Mouse (Mus musculus): ENCODE measurements around the gene Lck. TPM values are rescaled to one million over a fixed set of nuclear protein-coding genes. Genes with fewer than 3 reads are reported as not detected.

Lck gene
- total and polyA plus RNA-seq, 3 experiments, result 67.2 to 138 (median 70.0) TPM

DNA sequence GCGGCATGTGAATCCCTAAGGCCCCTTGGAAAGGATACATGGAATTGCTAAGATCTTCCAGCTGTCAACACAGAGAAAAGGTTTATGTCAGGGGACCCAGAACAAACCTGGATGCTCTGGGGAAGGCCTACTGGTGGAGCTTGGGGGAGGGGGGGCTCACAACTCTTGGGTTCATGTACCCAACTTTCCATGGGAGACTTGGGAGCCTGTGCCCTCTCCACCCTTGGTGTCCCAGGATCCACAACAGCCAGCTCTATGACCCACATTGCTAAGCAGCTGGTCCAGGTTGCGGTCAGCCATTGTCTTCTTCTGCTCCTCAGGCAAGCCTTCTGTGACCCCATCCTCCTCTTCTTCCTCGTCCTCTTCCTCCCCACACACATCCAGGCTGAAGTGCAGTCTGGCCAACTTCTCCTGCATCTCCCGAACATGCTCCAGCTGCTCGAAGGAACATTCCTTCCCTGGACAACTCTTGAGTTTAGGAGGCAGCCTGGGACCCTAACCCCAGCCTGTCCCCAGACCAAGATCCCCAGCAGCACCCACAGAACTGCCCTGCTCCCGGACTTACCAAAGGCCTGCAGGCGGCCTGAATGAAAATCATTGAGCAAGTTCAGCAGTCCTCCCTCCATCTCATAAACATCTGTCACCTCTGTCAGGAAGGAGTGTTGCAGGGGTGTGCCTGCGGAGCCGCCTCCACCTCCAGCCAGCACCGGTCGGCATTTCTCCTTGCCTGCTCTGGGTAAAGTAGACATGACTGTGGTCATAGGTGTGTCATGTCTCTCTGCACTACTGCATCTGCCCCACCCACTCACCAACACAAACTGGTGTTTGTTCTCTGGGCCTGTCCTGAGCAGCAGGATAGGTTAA is 47.2 kb upstream of the Lck start:
- H3K27me3 ChIP-seq (replicated peaks), result no peaks in the 10 kb centered on the region
- H3K9ac ChIP-seq (ENCODE audit: insufficient read depth, low read depth), result peak overlapping the region; percentile 57
- peak overlapping the region; percentile 47 to 53 (median 49) for H3K4me3 ChIP-seq (replicated peaks in 1 of 3; ENCODE audit: low read depth in 2 of 3, low read length in 2 of 3, poor library complexity in 1 of 3)
- no peaks in the 10 kb centered on the region for H3K9me3 ChIP-seq (replicated peaks; ENCODE audit: low read length)
- dilution Hi-C loops (cut with MboI; ENCODE audit: extremely low pct_ligation_motif_present, extremely low pct_unique_long_range_greater_than_20kb, low sequenced_read_pairs), result no loop called here
- TF ChIP-seq ELF1 (IDR thresholded peaks at IDR 0.05; ENCODE audit: low read depth, low read length), result no peak
- TF ChIP-seq ETS1 (conservative IDR thresholded peaks at IDR 0.05; ENCODE audit: low read depth, low read length), result no peak
- no peak for TF ChIP-seq NRF1 (IDR thresholded peaks at IDR 0.05; ENCODE audit: low read depth, low read length)
- no peak for TF ChIP-seq CHD2 (IDR thresholded peaks at IDR 0.05; ENCODE audit: low read length)
- peaks cover 21 to 38% of the 10 kb centered on the region in 2 experiments for H3K36me3 ChIP-seq (replicated peaks in 1 of 2; ENCODE audit: control insufficient read depth in 1 of 2, insufficient read depth in 1 of 2, low read length in 1 of 2)
- no peak for DNase-seq (ENCODE audit: extremely low read depth)
- in situ Hi-C loops (cut with MboI; ENCODE audit: low pct_ligation_motif_present, low pct_unique_long_range_greater_than_20kb, low sequenced_read_pairs), result loop anchor here (25.0 kb wide), 1 partner anchor 258 kb away; no protein-coding TSS in a partner anchor
- H3K4me1 ChIP-seq (ENCODE audit: control insufficient read depth in 1 of 2, insufficient read depth in 2 of 2), result peaks cover 11 to 65% of the 10 kb centered on the region in 2 experiments
- H3K79me2 ChIP-seq (replicated peaks; ENCODE audit: control insufficient read depth, extremely low read depth, insufficient read depth, poor library complexity, severe bottlenecking), result no peaks in the 10 kb centered on the region
- peak overlapping the region; percentile 52 for H3K4me2 ChIP-seq (ENCODE audit: insufficient read depth, low read depth, poor library complexity, severe bottlenecking)
- H3K27ac ChIP-seq (ENCODE audit: insufficient read depth, low read depth), result peak overlapping the region; percentile 74

DNA sequence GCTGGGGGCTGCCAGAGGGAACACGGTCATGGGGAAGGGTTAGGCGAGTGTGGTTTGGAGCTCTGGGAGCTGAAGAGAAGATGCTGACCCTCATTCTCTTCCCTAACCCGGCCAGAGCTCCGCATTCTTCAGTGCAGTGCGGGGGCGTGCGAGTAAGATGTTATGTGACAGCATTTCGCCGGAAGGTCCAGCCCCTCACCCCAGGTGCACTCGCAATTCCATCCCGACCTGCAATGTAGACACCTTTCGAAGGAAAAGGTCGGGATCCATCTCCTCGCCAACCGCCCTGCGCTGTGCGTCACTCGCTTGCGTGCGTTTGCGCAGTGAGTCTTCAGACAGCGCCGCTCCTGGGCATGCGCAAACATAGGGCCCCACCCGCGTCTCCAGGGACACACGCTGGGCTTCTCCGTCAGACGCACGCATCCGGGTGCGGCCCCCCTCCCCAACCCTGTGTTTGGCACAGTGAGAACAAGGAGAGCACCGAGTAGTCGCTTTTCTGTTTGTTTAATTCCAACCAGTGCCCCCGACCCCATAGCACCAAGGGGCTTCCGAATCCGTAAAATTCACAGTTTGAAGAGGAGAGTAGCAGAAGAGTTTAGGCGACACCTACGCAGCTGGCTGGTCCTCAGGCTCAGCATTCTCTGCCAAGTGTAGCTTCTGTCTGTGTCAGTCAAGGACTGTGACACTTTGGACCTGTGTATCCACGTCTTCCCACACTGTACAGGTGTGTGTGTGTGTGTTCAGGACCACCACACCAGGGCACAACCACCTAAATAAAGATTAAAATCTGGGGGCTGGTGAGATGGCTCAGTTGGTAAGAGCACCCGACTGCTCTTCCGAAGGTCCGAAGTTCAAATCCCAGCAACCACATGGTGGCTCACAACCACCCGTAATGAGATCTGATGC is 45.6 kb upstream of the Lck start, which contains the start of gene Iqcc:
TSS of gene Iqcc (minus strand) at position 314 of the 906 bp plus-strand sequence.
- peaks cover 20 to 47% of the 10 kb centered on the region in 2 experiments for H3K36me3 ChIP-seq (replicated peaks in 1 of 2; ENCODE audit: control insufficient read depth in 1 of 2, insufficient read depth in 1 of 2, low read length in 1 of 2)
- dilution Hi-C loops (cut with MboI; ENCODE audit: extremely low pct_ligation_motif_present, extremely low pct_unique_long_range_greater_than_20kb, low sequenced_read_pairs), result no loop called here
- no peaks in the 10 kb centered on the region for H3K27me3 ChIP-seq (replicated peaks)
- no peaks in the 10 kb centered on the region for H3K79me2 ChIP-seq (replicated peaks; ENCODE audit: control insufficient read depth, extremely low read depth, insufficient read depth, poor library complexity, severe bottlenecking)
- no peaks in the 10 kb centered on the region for H3K9me3 ChIP-seq (replicated peaks; ENCODE audit: low read length)
- peak within 1 kb of the TSS; percentile 45 for H3K4me2 ChIP-seq (ENCODE audit: insufficient read depth, low read depth, poor library complexity, severe bottlenecking)
- in situ Hi-C loops (cut with MboI; ENCODE audit: low pct_ligation_motif_present, low pct_unique_long_range_greater_than_20kb, low sequenced_read_pairs), result loop anchor here (25.0 kb wide), 1 partner anchor 257 kb away; no protein-coding TSS in a partner anchor
- peaks cover 7 to 52% of the 10 kb centered on the region in 2 experiments for H3K4me1 ChIP-seq (ENCODE audit: control insufficient read depth in 1 of 2, insufficient read depth in 2 of 2)
- peak; percentile 94 for DNase-seq (ENCODE audit: extremely low read depth)
- peak within 1 kb of the TSS; percentile 93 for H3K9ac ChIP-seq (ENCODE audit: insufficient read depth, low read depth)
- H3K4me3 ChIP-seq (replicated peaks in 1 of 3; ENCODE audit: low read depth in 2 of 3, low read length in 2 of 3, poor library complexity in 1 of 3), result peak within 1 kb of the TSS; percentile 74 to 76 (median 75)
- peak within 1 kb of the TSS; percentile 84 for H3K27ac ChIP-seq (ENCODE audit: insufficient read depth, low read depth)
- TF ChIP-seq RCOR1 (conservative IDR thresholded peaks at IDR 0.05; ENCODE audit: low read depth, low read length), result 0 out of 2 replicates have a peak, but pooled peaks have one; percentile 38
- peak; percentile 87 for TF ChIP-seq ZKSCAN1 (IDR thresholded peaks at IDR 0.05; ENCODE audit: borderline replicate concordance, low read depth, low read length)
- TF ChIP-seq CTCF (conservative IDR thresholded peaks at IDR 0.05 in 1 of 2, IDR thresholded peaks at IDR 0.05 in 1 of 2; ENCODE audit: low read depth in 2 of 2, low read length in 2 of 2), result peak in 1 of 2 experiments; percentile 13; a peak in 1 of 4 replicates
- 0 out of 2 replicates have a peak, but pooled peaks have one; percentile 57 for TF ChIP-seq MAZ (IDR thresholded peaks at IDR 0.05; ENCODE audit: low read depth, low read length)
- TF ChIP-seq ETS1 (conservative IDR thresholded peaks at IDR 0.05; ENCODE audit: low read depth, low read length), result no peak
- TF ChIP-seq IRF4 (IDR thresholded peaks at IDR 0.05; ENCODE audit: low read depth, low read length), result no peak
- no peak for TF ChIP-seq BHLHE40 (IDR thresholded peaks at IDR 0.05; ENCODE audit: low read depth, low read length)
- no peak for TF ChIP-seq ZC3H11A (IDR thresholded peaks at IDR 0.05; ENCODE audit: low read depth, low read length)
- TF ChIP-seq POLR2AphosphoS2 (IDR thresholded peaks at IDR 0.05; ENCODE audit: low read depth, low read length), result peak; percentile 95
- TF ChIP-seq USF1 (IDR thresholded peaks at IDR 0.05; ENCODE audit: low read depth, low read length), result no peak
- 0 out of 2 replicates have a peak, but pooled peaks have one; percentile 51 for TF ChIP-seq TBP (conservative IDR thresholded peaks at IDR 0.05; ENCODE audit: low read depth, low read length)
- peak; percentile 92 for TF ChIP-seq POLR2A (IDR thresholded peaks at IDR 0.05; ENCODE audit: low read depth, low read length)
- peak; percentile 60; the same call in 1 of the 2 replicates for TF ChIP-seq MYC (IDR thresholded peaks at IDR 0.05; ENCODE audit: low read depth, low read length)
- peak; percentile 97 for TF ChIP-seq NELFE (IDR thresholded peaks at IDR 0.05; ENCODE audit: low read depth, low read length)
- no peak for TF ChIP-seq CHD1 (IDR thresholded peaks at IDR 0.05; ENCODE audit: low read depth, low read length)
- 0 out of 2 replicates have a peak, but pooled peaks have one; percentile 14 for TF ChIP-seq KAT2A (IDR thresholded peaks at IDR 0.05; ENCODE audit: insufficient replicate concordance, low read length)
- peak; percentile 72 for TF ChIP-seq SIN3A (IDR thresholded peaks at IDR 0.05; ENCODE audit: low read length)
- TF ChIP-seq SMC3 (IDR thresholded peaks at IDR 0.05; ENCODE audit: low read depth, low read length), result no peak
- peak; percentile 72 for TF ChIP-seq ELF1 (IDR thresholded peaks at IDR 0.05; ENCODE audit: low read depth, low read length)
- TF ChIP-seq EP300 (IDR thresholded peaks at IDR 0.05; ENCODE audit: low read length), result no peak
- no peak for TF ChIP-seq JUN (IDR thresholded peaks at IDR 0.05; ENCODE audit: insufficient read depth, low read depth, low read length)
- no peak for TF ChIP-seq MEF2A (IDR thresholded peaks at IDR 0.05; ENCODE audit: borderline replicate concordance, low read depth, low read length)
- TF ChIP-seq E2F4 (IDR thresholded peaks at IDR 0.05; ENCODE audit: insufficient replicate concordance, low read depth, low read length), result no peak
- TF ChIP-seq MXI1 (IDR thresholded peaks at IDR 0.05; ENCODE audit: low read depth, low read length), result peak; percentile 28; the same call in 1 of the 2 replicates
- no peak for TF ChIP-seq MAFK (IDR thresholded peaks at IDR 0.05; ENCODE audit: insufficient replicate concordance, low read length)
